Mouse (Mus musculus): ENCODE measurements at regions not wholly inside any gene's neighbourhood (a gene's known extent, or its start where the extent isn't known, plus 50 kb on each side); places are given as distances from the start of the nearest gene placed in this dataset.

GRCm38 (mm10) chr14:36525591-36526037, 430.9 kb downstream of the 4930474N05Rik start:
- no peak for TF ChIP-seq POLR2A (IDR thresholded peaks at IDR 0.05; ENCODE audit: control insufficient read depth, low read depth, low read length)
- no peak for TF ChIP-seq CTCF (IDR thresholded peaks at IDR 0.05; ENCODE audit: control insufficient read depth, insufficient read depth, insufficient replicate concordance, low read depth, low read length)

Measured in testis, adult 2 months (tissue).